Mouse (Mus musculus): ENCODE results near the gene Cbx7.

DNA sequence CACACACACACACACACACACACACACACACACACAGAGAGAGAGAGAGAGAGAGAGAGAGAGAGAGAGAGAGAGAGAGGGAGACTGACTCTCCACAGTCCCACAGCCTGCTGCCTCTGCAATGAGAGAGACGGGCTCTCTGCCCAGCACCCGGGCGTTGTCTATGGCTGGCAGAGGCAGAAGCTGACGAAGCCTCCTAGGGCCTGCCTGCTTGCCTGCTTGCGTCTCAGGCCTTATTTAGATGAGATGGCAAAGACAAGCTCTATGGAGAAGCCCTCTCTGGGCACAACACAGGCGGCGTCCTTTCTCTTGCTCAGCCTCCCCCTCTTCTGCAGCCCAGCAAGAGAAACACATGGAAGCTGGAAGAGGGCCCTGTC lies 39.3 kb upstream of the Cbx7 start:
- TF ChIP-seq CTCF (IDR thresholded peaks at IDR 0.05; ENCODE audit: extremely low read depth, insufficient read depth, insufficient read length, insufficient replicate concordance) (no peak), POLR2A (IDR thresholded peaks at IDR 0.05; ENCODE audit: low read depth, low read length) (no peak)

All from spleen, adult 2 months (tissue).